Mouse (Mus musculus): ENCODE measurements around the gene Rpl34. TPM values are rescaled to one million over a fixed set of nuclear protein-coding genes. Genes with fewer than 3 reads are reported as not detected.
A peak's percentile ranks its signal among the peaks of the same experiment; 100 is the strongest.

Rpl34 gene
- polyA plus RNA-seq, 1 experiment = 1,334 TPM

GRCm38 (mm10) chr3:130749206-130749605 is 19.0 kb upstream of the Rpl34 start:
- no peaks in the 10 kb centered on the region for H3K36me3 ChIP-seq (ENCODE audit: control insufficient read depth, insufficient read depth, low read length)
- WGBS = 83% methylated on average over 3 of the region's 3 CpGs
- H3K4me3 ChIP-seq (ENCODE audit: insufficient read depth, low read depth, low read length) = no peak overlapping the region
- no peak for DNase-seq
- no peaks in the 10 kb centered on the region for H3K27me3 ChIP-seq (replicated peaks; ENCODE audit: control insufficient read depth, insufficient read depth, low read length)
- H3K4me1 ChIP-seq (ENCODE audit: control insufficient read depth, insufficient read depth, low read length) = no peaks in the 10 kb centered on the region
- H3K27ac ChIP-seq (ENCODE audit: insufficient read depth, low read depth, low read length) = no peak overlapping the region
- TF ChIP-seq POLR2A (IDR thresholded peaks at IDR 0.05; ENCODE audit: low read depth, low read length) = no peak

DNA sequence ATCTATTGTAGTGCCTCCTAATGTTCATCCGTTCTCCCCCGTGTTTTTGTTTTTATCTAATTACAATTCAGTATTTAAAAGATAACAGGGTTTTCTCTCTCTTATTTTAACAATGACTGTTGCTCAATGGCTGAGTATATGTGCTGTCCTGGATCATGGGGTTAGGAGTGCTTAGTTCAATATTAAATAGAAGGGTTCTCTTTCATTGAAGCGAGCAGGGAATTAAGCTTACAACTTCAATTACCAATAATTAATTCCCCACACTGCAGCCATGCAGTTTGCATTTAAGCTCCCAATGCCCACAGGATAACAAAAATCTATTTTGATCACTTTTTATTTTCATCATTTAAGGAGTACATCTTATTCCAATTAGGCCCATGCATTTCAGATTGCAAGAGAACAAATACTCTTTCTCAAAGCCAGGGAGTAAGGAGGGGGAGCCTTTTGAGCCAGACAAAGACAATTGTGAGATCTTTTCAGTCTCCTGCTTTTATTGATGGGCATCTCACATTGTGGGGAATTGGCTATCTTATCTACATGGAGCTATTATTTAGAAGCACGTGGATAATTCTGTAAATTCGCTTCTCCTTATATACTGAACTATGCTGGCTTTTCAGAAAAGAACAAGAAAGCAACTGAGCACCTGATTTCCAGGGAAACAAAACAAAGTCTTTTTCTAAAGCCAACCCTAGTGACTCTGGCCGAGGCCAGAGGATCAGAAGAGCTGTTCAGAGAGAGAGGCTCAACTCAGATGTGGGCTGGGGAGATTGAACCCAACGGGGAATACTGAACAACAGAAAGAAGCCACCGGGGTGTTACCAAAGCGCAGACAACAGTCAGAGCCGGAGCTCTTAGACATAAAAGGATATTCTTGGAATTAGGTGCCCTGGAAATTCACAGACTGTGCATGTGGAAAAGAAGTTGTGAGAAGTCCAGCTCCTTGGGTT is 16.7 kb upstream of the Rpl34 start:
- Histone ChIP-seq H3K27ac (ENCODE audit: insufficient read depth, low read depth, low read length) (no peak overlapping the region), H3K4me1 (ENCODE audit: control insufficient read depth, insufficient read depth, low read length) (no peaks in the 10 kb centered on the region), H3K27me3 (replicated peaks; ENCODE audit: control insufficient read depth, insufficient read depth, low read length) (no peaks in the 10 kb centered on the region), H3K4me3 (ENCODE audit: insufficient read depth, low read depth, low read length) (no peak overlapping the region), H3K36me3 (ENCODE audit: control insufficient read depth, insufficient read depth, low read length) (no peaks in the 10 kb centered on the region)
- no peak for TF ChIP-seq POLR2A (IDR thresholded peaks at IDR 0.05; ENCODE audit: low read depth, low read length)
- no peak for DNase-seq
- 81% methylated on average over 10 of the region's 10 CpGs for WGBS

- no peak for DNase-seq
- TF ChIP-seq CTCF (conservative IDR thresholded peaks at IDR 0.05; ENCODE audit: insufficient read depth, insufficient read length, low read depth, low read length) = no peak
- no peak for TF ChIP-seq POLR2A (IDR thresholded peaks at IDR 0.05; ENCODE audit: low read depth, low read length)
- no peaks in the 10 kb centered on the region for H3K4me1 ChIP-seq (ENCODE audit: control insufficient read depth, insufficient read depth, low read length)
- H3K27me3 ChIP-seq (replicated peaks; ENCODE audit: control insufficient read depth, insufficient read depth, low read length) = no peaks in the 10 kb centered on the region; the same call in 1 of the 2 replicates
- H3K36me3 ChIP-seq (ENCODE audit: control insufficient read depth, insufficient read depth, low read length) = no peaks in the 10 kb centered on the region
- no peak overlapping the region for H3K4me3 ChIP-seq (ENCODE audit: insufficient read depth, low read depth, low read length)
- WGBS = 20% methylated on average over 21 of the region's 21 CpGs
- no peak overlapping the region for H3K27ac ChIP-seq (ENCODE audit: insufficient read depth, low read depth, low read length)
Observed at GRCm38 (mm10) chr3:130737652-130738361, 7.6 kb upstream of the Rpl34 start.

DNA sequence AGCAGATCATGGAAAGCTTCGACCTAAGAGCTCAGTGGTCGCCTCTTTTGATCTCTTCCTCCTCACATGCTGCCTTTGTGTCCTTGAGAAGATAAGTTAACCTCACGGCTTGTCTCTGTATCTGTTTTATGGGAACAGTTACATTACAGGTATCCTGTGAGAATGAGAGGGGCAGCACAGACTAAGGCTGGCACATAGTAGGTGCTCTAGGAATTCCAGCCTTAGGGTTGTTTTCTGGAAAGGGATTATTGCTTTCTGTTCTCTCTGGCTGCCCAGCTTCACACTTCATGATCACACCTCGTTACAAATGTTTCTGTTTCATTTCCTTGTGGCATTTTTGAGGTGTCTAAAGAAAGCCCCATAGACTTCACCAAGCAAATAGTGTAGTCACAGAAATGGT is 6.6 kb upstream of the Rpl34 start:
- WGBS = 40% methylated on average over 4 of the region's 4 CpGs
- Histone ChIP-seq H3K4me3 (ENCODE audit: insufficient read depth, low read depth, low read length) (no peak overlapping the region), H3K36me3 (ENCODE audit: control insufficient read depth, insufficient read depth, low read length) (no peaks in the 10 kb centered on the region), H3K27ac (ENCODE audit: insufficient read depth, low read depth, low read length) (no peak overlapping the region), H3K4me1 (ENCODE audit: control insufficient read depth, insufficient read depth, low read length) (no peaks in the 10 kb centered on the region), H3K27me3 (replicated peaks; ENCODE audit: control insufficient read depth, insufficient read depth, low read length) (no peaks in the 10 kb centered on the region; the same call in 1 of the 2 replicates)
- TF ChIP-seq CTCF (conservative IDR thresholded peaks at IDR 0.05; ENCODE audit: insufficient read depth, insufficient read length, low read depth, low read length) (no peak), POLR2A (IDR thresholded peaks at IDR 0.05; ENCODE audit: low read depth, low read length) (no peak)
- no peak for DNase-seq

DNA sequence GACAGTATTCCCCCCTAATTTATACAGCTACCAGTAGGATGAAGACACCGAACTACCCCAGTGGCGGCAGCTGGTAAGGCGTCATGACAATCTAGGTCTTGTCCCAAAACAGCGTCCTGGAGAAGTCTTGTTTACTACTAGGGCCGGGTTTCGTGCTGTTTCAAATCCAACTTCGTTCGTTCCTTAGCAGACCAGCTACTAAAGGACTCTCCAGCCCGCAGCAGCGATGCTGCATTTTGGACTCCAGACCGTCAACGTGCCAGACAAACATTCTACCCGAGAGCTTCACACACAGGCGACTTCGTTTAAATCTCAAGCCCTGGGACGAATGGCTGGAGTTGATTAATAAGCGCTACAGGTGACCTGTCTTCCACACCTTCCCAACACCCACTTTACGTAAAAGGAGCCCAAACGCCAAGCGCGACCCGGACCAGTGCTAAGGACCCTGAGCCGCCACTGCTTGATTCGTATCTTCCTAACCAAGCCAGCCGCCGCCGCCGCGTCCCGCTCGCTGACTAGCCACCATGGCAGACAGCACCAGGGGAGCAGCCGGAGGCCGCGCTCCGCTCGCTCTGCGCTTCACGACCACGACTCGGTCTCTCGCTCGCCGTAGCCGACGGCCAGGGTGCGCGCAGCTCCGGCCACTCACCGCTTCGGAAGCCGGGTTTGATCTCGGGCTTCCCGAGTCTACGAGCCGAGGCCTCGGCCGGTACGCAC is 568 bp downstream of the Rpl34 start:
- no peaks in the 10 kb centered on the region for H3K27me3 ChIP-seq (replicated peaks; ENCODE audit: control insufficient read depth, insufficient read depth, low read length)
- H3K4me3 ChIP-seq (ENCODE audit: insufficient read depth, low read depth, low read length) = peak overlapping the region; percentile 97
- H3K36me3 ChIP-seq (ENCODE audit: control insufficient read depth, insufficient read depth, low read length) = peaks cover 8% of the 10 kb centered on the region
- H3K27ac ChIP-seq (ENCODE audit: insufficient read depth, low read depth, low read length) = peak overlapping the region; percentile 88
- TF ChIP-seq CTCF (conservative IDR thresholded peaks at IDR 0.05; ENCODE audit: insufficient read depth, insufficient read length, low read depth, low read length) = 0 out of 2 replicates have a peak, but pooled peaks have one; percentile 9
- TF ChIP-seq POLR2A (IDR thresholded peaks at IDR 0.05; ENCODE audit: low read depth, low read length) = no peak
- H3K4me1 ChIP-seq (ENCODE audit: control insufficient read depth, insufficient read depth, low read length) = peaks cover 3% of the 10 kb centered on the region; the same call in 1 of the 2 replicates
- DNase-seq = peak; percentile 37
- WGBS = under 1% methylated on average over 58 of the region's 58 CpGs

GRCm38 (mm10) chr3:130727676-130728075 is 2.5 kb downstream of the Rpl34 start:
- Histone ChIP-seq H3K4me1 (ENCODE audit: control insufficient read depth, insufficient read depth, low read length) (peaks cover 3% of the 10 kb centered on the region; the same call in 1 of the 2 replicates), H3K4me3 (ENCODE audit: insufficient read depth, low read depth, low read length) (no peak overlapping the region), H3K27me3 (replicated peaks; ENCODE audit: control insufficient read depth, insufficient read depth, low read length) (no peaks in the 10 kb centered on the region), H3K27ac (ENCODE audit: insufficient read depth, low read depth, low read length) (no peak overlapping the region), H3K36me3 (ENCODE audit: control insufficient read depth, insufficient read depth, low read length) (peaks cover 8% of the 10 kb centered on the region)
- WGBS = 73% methylated on average over 4 of the region's 4 CpGs
- DNase-seq = no peak
- TF ChIP-seq CTCF (conservative IDR thresholded peaks at IDR 0.05; ENCODE audit: insufficient read depth, insufficient read length, low read depth, low read length) = no peak
- TF ChIP-seq POLR2A (IDR thresholded peaks at IDR 0.05; ENCODE audit: low read depth, low read length) = no peak
